Comparison of ENCODE assay signal across 9 mouse cellular contexts in genomic region chr5:132231280-132232047, GRCm38 (mm10).
DNase-seq lines count a peak whose midpoint lies in the region; ATAC-seq lines count a peak whose summit lies in the region.
"Had no signal": no experiment of that assay in that cellular context is flagged by ENCODE, and none has a peak within 500 bp of the region (broad histone marks: within the 10 kb centered on the region; RNA-seq: fewer than 3 reads in every experiment).

No protein-coding gene starts in this region.

- peak; percentile 10 for DNase-seq in thymus, postnatal 14 days
- DNase-seq in thymus, postnatal 10 days (ENCODE audit: low spot score in 2 of 2): no peak
- peak; percentile 60 for DNase-seq in kidney, adult 9 months
- DNase-seq in limb, embryonic 10.5 days (ENCODE audit: low spot score): peak; percentile 59
- DNase-seq in testis, postnatal 10 days (ENCODE audit: low spot score): peak; percentile 65

- no peak overlapping the region for H3K9ac ChIP-seq in embryonic facial prominence, embryonic 15.5 days
- 0 out of 2 replicates have a peak overlapping the region, but pooled peaks have one; percentile 22 for H3K9ac ChIP-seq in heart, embryonic 11.5 days (ENCODE audit: low read depth, low read length)
- H3K9ac ChIP-seq in midbrain, embryonic 16.5 days (ENCODE audit: low read depth, low read length): no peak overlapping the region

- H3K4me1 ChIP-seq in embryonic facial prominence, embryonic 15.5 days: peaks cover 19% of the 10 kb centered on the region
- H3K4me1 ChIP-seq in heart, embryonic 11.5 days (ENCODE audit: control insufficient read depth, insufficient read depth, low read length): peaks cover 26% of the 10 kb centered on the region
- H3K4me1 ChIP-seq in limb, embryonic 10.5 days: peaks cover 22% of the 10 kb centered on the region
- H3K4me1 ChIP-seq in midbrain, embryonic 16.5 days (ENCODE audit: control insufficient read depth, insufficient read depth, low read length): peaks cover 14% of the 10 kb centered on the region

- H3K27ac ChIP-seq in embryonic facial prominence, embryonic 15.5 days (replicated peaks): no peak overlapping the region
- H3K27ac ChIP-seq in heart, embryonic 11.5 days (ENCODE audit: low read depth, low read length): no peak overlapping the region
- no peak overlapping the region for H3K27ac ChIP-seq in limb, embryonic 10.5 days
- H3K27ac ChIP-seq in midbrain, embryonic 16.5 days (ENCODE audit: low read length): no peak overlapping the region

- H3K4me2 ChIP-seq in embryonic facial prominence, embryonic 15.5 days (replicated peaks): no peak overlapping the region
- peak overlapping the region; percentile 32; the same call in 1 of the 2 replicates for H3K4me2 ChIP-seq in heart, embryonic 11.5 days
- H3K4me2 ChIP-seq in midbrain, embryonic 16.5 days (ENCODE audit: low read length): peak overlapping the region; percentile 10; the same call in 1 of the 2 replicates

- H3K4me3 ChIP-seq in embryonic facial prominence, embryonic 15.5 days (replicated peaks): no peak overlapping the region
- no peak overlapping the region for H3K4me3 ChIP-seq in heart, embryonic 11.5 days (ENCODE audit: low read depth, low read length)
- no peak overlapping the region for H3K4me3 ChIP-seq in limb, embryonic 10.5 days
- H3K4me3 ChIP-seq in midbrain, embryonic 16.5 days (ENCODE audit: low read depth, low read length): no peak overlapping the region
- H3K4me3 ChIP-seq: megakaryocyte, embryonic 14.5 days had no signal

- WGBS in embryonic facial prominence, embryonic 15.5 days: 28% methylated on average over 10 of the region's 10 CpGs
- 33% methylated on average over 10 of the region's 10 CpGs for WGBS in heart, embryonic 11.5 days (ENCODE audit: insufficient replicate concordance)
- 46% methylated on average over 10 of the region's 10 CpGs for WGBS in limb, embryonic 10.5 days
- 17% methylated on average over 10 of the region's 10 CpGs for WGBS in midbrain, embryonic 16.5 days

- H3K27me3 ChIP-seq in embryonic facial prominence, embryonic 15.5 days: no peaks in the 10 kb centered on the region
- H3K27me3 ChIP-seq in heart, embryonic 11.5 days (ENCODE audit: control insufficient read depth, insufficient read depth, low read length): no peaks in the 10 kb centered on the region; the same call in 1 of the 2 replicates
- H3K27me3 ChIP-seq in limb, embryonic 10.5 days (ENCODE audit: low read depth, poor library complexity, severe bottlenecking): no peaks in the 10 kb centered on the region
- H3K27me3 ChIP-seq in midbrain, embryonic 16.5 days (ENCODE audit: control insufficient read depth, insufficient read depth, low read depth, low read length): no peaks in the 10 kb centered on the region
- H3K27me3 ChIP-seq: megakaryocyte, embryonic 14.5 days had no signal

- peak; percentile 77; the same call in 1 of the 2 replicates for ATAC-seq in embryonic facial prominence, embryonic 15.5 days (ENCODE audit: insufficient number of reproducible peaks, low FRiP score, low TSS enrichment, low read depth)
- no peak for ATAC-seq in heart, embryonic 11.5 days (replicated peaks; ENCODE audit: insufficient number of reproducible peaks, low FRiP score, low TSS enrichment)
- peak; percentile 87 for ATAC-seq in midbrain, embryonic 16.5 days

- no peaks in the 10 kb centered on the region for H3K9me3 ChIP-seq in embryonic facial prominence, embryonic 15.5 days (replicated peaks)
- H3K9me3 ChIP-seq in heart, embryonic 11.5 days (replicated peaks; ENCODE audit: control insufficient read depth, low read length): no peaks in the 10 kb centered on the region
- H3K9me3 ChIP-seq in limb, embryonic 10.5 days (replicated peaks): no peaks in the 10 kb centered on the region
- H3K9me3 ChIP-seq in midbrain, embryonic 16.5 days (replicated peaks; ENCODE audit: control insufficient read depth, low read length, poor library complexity, severe bottlenecking): no peaks in the 10 kb centered on the region
- H3K9me3 ChIP-seq: megakaryocyte, embryonic 14.5 days had no signal

- H3K36me3 ChIP-seq in embryonic facial prominence, embryonic 15.5 days: no peaks in the 10 kb centered on the region
- H3K36me3 ChIP-seq in heart, embryonic 11.5 days (ENCODE audit: control insufficient read depth, insufficient read depth, low read length): no peaks in the 10 kb centered on the region
- H3K36me3 ChIP-seq in limb, embryonic 10.5 days: no peaks in the 10 kb centered on the region
- no peaks in the 10 kb centered on the region for H3K36me3 ChIP-seq in midbrain, embryonic 16.5 days (ENCODE audit: control insufficient read depth, insufficient read depth, low read length)

Comparison
In these comparisons a context has a peak if more than half of its experiments do, and no peak if none do; other contexts are left out.
1. DNase-seq: peak in thymus, postnatal 14 days (single experiment), kidney, adult 9 months (single experiment), limb, embryonic 10.5 days (single experiment) and testis, postnatal 10 days (single experiment); none in thymus, postnatal 10 days (0 of 2).